Mouse (Mus musculus) left cerebral cortex, postnatal 36 days (tissue): ENCODE results near the gene Pink1. TPM values are rescaled to one million over a fixed set of nuclear protein-coding genes. Genes with fewer than 3 reads are reported as not detected.

Source experiments
- DNase-seq, 2 experiments: peaks; one replicate each; pipeline ENCODE4 v3.0.0; 2021 to 2022; ENCODE audit warnings: low spot score in 2 of 2, mixed read lengths in 1 of 2
- intact Hi-C: fragments of 180-260 bp; cut with DNase I; formaldehyde crosslinking; loops from one replicate; pipeline ENCODE4 v1.15.1; 2025
- total RNA-seq, 2 experiments: library from RNA; stranded (reverse); gene quantifications; 2 replicates each; pipeline ENCODE4 v1.2.3; 2021

Gene Pink1
- total RNA-seq, 2 experiments from 2014 or later = 270 to 338 TPM

GRCm38 (mm10) chr4:138319508-138319907, 6.6 kb downstream of the Pink1 start:
- DNase-seq = peak; percentile 81 to 82
- intact Hi-C loops = loop anchor here (2.0 kb wide), 1 partner anchor 107 kb away; no protein-coding TSS in a partner anchor

- intact Hi-C loops = loop anchor here (2.0 kb wide), 1 partner anchor 108 kb away; no protein-coding TSS in a partner anchor
- peak; percentile 46 to 59 for DNase-seq
Measured at GRCm38 (mm10) chr4:138318509-138319266, 7.4 kb downstream of the Pink1 start.

- intact Hi-C loops = no loop called here
- DNase-seq = no peak
Measured at GRCm38 (mm10) chr4:138316369-138316768, 9.7 kb downstream of the Pink1 start.

- DNase-seq = no peak
- intact Hi-C loops = no loop called here
Measured at GRCm38 (mm10) chr4:138315781-138316180, 10.3 kb downstream of the Pink1 start.

- intact Hi-C loops = no loop called here
- DNase-seq = no peak
Measured at GRCm38 (mm10) chr4:138313795-138314194, 12.3 kb downstream of the Pink1 start.

GRCm38 (mm10) chr4:138313021-138313420, 13.1 kb downstream of the Pink1 start:
- intact Hi-C loops = no loop called here
- no peak for DNase-seq

- DNase-seq = no peak
- intact Hi-C loops = no loop called here
Measured at GRCm38 (mm10) chr4:138312105-138312504, 14.0 kb downstream of the Pink1 start.

GRCm38 (mm10) chr4:138311595-138311994, 14.5 kb downstream of the Pink1 start:
- intact Hi-C loops = no loop called here
- no peak for DNase-seq

GRCm38 (mm10) chr4:138310311-138310910, 15.7 kb downstream of the Pink1 start:
- intact Hi-C loops = no loop called here
- DNase-seq = no peak

- DNase-seq = no peak
- intact Hi-C loops = no loop called here
Measured at GRCm38 (mm10) chr4:138307739-138308138, 18.4 kb downstream of the Pink1 start.

GRCm38 (mm10) chr4:138307025-138307424, 19.1 kb downstream of the Pink1 start:
- intact Hi-C loops = no loop called here
- no peak for DNase-seq

- peak; percentile 97 to 98 for DNase-seq
- intact Hi-C loops = no loop called here
Measured at GRCm38 (mm10) chr4:138304340-138305104, 21.6 kb downstream of the Pink1 start, which contains the start of gene Ddost. TSS of gene Ddost (plus strand) at chr4:138304730.

- DNase-seq = no peak
- intact Hi-C loops = no loop called here
Measured at GRCm38 (mm10) chr4:138303742-138304141, 22.4 kb downstream of the Pink1 start.

GRCm38 (mm10) chr4:138303011-138303410, 23.1 kb downstream of the Pink1 start:
- DNase-seq = no peak
- intact Hi-C loops = no loop called here

- intact Hi-C loops = no loop called here
- DNase-seq = no peak
Measured at GRCm38 (mm10) chr4:138301271-138301780, 24.8 kb downstream of the Pink1 start.

- intact Hi-C loops = no loop called here
- DNase-seq = no peak
Measured at GRCm38 (mm10) chr4:138293949-138294550, 32.1 kb downstream of the Pink1 start.

- intact Hi-C loops = no loop called here
- no peak for DNase-seq
Measured at GRCm38 (mm10) chr4:138293261-138293948, 32.7 kb downstream of the Pink1 start.

- no peak for DNase-seq
- intact Hi-C loops = no loop called here
Measured at GRCm38 (mm10) chr4:138292028-138292427, 34.1 kb downstream of the Pink1 start.

- intact Hi-C loops = no loop called here
- DNase-seq = no peak
Measured at GRCm38 (mm10) chr4:138288691-138289090, 37.4 kb downstream of the Pink1 start.
